Mouse (Mus musculus): ENCODE data around the gene Ap3m1. TPM values are rescaled to one million over a fixed set of nuclear protein-coding genes. Genes with fewer than 3 reads are reported as not detected.

Ap3m1 gene
- polyA plus RNA-seq, 1 experiment: 57.1 TPM

DNA sequence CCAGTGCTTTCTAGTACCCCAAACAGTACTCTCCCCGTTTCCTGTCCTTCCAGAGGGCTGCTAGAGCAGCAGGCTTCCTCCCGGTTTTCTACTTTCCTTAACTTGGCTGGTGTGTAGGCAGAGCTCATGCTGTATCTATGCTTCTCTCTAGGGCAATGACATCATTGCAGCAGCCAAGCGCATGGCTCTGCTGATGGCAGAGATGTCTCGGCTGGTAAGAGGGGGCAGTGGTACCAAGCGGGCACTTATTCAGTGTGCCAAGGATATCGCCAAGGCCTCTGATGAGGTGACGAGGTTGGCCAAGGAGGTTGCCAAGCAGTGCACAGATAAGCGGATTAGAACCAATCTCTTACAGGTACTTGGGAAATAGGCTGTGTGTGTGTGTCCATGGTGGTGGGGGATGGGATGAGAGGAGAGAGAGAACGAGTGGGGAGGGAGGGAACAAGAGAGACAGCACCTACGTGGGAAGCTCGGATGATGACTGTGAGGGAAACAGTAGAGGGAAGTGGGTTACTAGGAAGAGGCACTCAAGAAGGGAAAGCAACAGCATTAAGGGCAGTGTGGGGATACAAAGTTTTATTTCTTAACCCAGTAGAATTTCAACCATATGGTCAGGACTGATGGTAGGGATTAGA, 23.2 kb downstream of the Ap3m1 start:
- peak; percentile 55 to 62 for DNase-seq (ENCODE audit: extremely low spot score in 1 of 2, low spot score in 1 of 2)

DNA sequence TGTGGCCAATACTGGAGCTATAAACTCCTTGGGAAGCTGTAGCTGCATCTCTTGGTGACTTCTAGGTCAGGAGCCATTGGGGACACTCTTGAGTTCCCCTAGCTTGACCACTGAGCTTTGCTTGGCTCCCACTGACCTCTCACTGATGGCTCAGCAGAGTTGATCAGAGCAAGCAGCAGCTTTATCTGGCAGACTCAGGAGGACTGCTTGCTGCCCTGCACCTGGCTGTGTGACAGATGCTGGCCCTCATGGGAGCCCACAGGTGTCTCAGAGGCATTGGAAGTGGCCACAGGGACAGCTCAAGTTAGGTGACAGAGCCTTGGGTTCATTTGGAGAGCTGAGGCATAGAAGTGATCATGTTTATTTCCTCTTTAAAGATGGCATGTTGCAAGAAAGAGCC, 24.8 kb downstream of the Ap3m1 start:
- no peak for DNase-seq (ENCODE audit: extremely low spot score in 1 of 2, low spot score in 1 of 2)

DNA sequence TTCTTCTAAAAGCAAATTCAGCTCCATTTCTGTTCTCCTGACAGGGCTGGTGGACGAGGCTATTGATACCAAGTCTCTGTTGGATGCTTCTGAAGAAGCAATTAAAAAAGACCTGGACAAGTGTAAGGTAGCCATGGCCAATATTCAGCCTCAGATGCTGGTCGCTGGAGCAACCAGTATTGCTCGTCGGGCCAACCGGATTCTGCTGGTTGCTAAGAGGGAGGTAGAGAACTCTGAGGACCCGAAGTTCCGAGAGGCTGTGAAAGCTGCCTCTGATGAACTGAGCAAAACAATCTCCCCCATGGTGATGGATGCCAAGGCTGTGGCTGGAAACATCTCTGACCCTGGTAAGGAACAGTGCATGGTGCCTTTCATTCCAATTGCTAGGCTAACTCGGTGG, 31.9 kb downstream of the Ap3m1 start:
- peak; percentile 35 to 55 for DNase-seq (ENCODE audit: extremely low spot score in 1 of 2, low spot score in 1 of 2)

DNA sequence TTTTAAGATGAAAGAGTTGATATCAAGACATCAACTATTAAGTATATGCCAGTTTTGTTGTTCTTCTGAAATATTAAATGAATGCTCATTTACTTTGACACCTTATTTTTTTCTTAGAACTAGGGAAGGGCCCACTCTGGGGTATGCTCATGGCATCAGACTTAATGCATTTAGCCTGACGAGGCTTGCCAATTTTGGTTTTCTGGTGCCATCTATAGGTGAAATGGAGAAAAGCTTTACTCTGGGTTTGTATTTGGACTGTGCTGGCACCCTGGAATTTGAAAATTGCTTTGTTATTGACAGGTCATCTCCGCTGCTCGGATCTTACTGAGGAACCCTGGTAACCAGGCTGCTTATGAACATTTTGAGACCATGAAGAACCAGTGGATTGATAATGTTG, 33.3 kb downstream of the Ap3m1 start:
- DNase-seq (ENCODE audit: extremely low spot score in 1 of 2, low spot score in 1 of 2): peak in 1 of 2 experiments; percentile 82

DNA sequence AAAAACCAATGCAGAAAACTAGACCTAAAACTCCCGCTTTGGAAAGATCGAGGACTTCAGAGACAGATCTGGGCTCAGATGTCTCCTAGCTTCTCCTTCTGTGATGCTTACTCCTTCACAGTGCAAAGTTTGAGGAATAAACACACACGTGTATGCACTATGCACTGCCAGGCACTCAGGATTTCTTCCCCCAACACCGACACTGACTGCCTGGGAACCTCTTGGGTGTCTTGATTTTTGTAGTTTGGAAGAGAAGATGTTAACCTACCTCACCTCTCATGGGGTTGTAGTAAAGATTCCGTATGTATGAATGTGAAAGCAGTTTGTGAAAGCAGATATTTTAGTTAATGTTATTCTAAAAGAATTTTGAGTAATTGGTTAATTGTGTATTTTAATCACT, 34.4 kb downstream of the Ap3m1 start:
- no peak for DNase-seq (ENCODE audit: extremely low spot score in 1 of 2, low spot score in 1 of 2)

DNA sequence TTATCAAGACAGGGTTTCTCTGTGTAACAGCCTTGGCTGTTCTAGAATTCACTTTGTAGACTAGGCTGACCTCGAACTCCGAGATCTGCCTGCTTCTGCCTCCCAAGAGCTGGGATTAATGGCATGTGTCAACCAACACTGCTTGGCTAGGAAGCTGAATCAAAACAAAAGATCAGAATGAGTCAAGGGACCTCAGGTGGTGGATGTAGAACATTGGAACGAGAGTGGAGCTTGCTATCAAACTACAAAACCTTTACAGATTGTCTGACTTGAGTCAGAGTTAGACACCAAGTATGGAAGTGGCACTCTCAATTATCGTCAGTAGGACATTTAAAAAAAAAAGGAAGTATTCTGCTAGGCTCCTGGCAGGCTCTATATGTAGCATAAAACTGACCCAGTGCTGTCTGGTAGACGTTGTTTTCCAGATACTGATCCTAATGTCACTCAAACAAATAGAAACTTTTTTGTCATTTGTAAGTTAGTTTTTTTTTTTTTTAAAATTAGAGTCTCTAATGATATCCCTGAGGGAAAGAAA, 38.4 kb downstream of the Ap3m1 start:
- DNase-seq (ENCODE audit: extremely low spot score in 1 of 2, low spot score in 1 of 2): no peak

DNA sequence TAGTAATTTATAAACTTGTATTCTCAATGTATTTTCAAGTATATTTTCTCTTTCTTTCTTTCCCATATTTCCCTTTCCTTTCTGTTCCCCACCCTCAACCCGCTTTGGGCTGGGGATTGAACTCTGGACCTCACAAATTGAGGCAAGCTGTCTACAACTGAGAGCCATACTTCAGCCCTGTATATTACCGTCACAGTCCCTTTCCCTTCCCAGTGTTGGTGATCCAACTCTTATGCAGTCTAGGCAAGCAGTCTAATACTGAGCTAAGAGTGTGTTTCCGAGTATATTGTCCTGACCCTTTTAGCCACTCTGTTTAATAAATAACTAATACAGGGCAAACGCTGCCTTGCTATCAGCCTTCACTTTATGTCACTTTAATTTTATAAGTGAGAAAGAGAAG, 52.7 kb downstream of the Ap3m1 start:
- DNase-seq (ENCODE audit: extremely low spot score in 1 of 2, low spot score in 1 of 2): no peak

DNA sequence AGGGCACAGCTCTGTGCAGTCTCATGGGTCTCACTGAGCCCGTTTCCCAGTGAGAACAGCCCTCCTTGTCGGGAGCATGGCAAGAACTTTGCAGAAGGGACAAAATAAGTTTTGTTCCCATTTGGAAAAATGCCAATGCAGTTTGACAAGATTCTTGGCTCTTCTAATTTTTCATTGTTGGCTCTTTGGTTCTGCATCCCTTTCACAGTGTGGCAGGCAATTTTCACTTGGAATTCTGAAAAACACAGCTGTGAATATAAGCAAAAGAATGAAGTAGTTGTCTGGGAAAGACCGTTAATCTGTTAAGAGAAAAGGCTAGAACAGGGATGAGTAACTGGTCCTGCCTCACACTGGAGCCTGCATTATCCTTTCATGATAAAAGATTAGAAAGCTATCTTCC, 54.8 kb downstream of the Ap3m1 start:
- DNase-seq (ENCODE audit: extremely low spot score in 1 of 2, low spot score in 1 of 2): peak in 1 of 2 experiments; percentile 22

DNA sequence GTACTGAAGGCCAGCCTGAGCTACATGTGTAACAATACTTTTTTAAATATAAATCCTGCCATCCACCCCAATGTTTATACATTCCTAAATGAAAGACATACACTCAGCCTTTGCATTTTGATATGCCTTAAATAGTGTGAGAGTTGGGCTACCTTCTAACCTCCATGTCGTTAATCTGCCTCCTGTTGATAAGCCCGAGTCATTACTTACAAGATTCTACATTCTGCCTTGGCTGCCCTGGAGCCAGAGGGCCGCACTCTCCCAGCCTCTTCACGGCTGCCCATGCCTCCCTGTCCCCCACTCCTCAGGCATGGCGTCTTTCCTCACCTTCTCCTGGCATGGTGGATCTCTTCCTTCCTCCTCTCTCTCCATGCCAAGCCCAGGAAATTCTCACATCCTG, 55.9 kb downstream of the Ap3m1 start:
- DNase-seq (ENCODE audit: extremely low spot score in 1 of 2, low spot score in 1 of 2): no peak

DNA sequence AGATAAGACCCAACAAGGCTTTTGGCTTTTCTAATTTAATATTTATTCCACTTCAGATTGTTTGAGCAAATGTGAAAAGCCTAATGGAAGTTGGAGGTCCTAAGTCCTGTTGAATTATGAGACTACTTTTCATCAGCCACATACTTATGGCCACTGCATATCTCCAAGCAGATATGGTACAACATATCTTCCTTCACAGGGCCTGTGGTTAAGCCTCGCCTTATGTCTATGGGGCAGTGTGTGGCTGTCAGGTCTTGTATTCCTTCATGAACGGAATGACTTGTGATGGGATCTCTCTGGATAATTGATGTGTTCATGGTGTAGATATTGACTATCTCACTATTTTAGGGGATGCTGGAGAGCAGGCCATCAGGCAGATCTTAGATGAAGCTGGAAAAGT, 56.8 kb downstream of the Ap3m1 start:
- no peak for DNase-seq (ENCODE audit: extremely low spot score in 1 of 2, low spot score in 1 of 2)

DNA sequence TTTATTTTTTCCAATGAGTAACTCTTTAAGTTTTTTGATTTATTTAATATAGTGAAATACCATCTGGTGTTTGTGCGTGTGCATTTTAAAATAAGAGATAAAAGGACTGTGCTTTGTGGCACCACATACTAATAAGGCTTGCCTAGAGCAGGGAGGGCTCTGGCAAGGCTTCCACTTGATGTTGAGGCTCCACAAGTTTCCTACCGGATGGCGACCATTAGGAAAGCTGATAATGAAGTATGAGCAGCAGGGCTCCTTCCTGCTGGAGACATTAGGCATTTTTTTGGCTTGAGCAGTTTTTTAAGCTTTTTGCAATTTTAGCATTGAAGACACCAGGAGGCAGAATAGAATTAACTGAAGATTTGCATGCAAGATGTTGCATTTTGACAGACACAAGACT, 57.8 kb downstream of the Ap3m1 start:
- no peak for DNase-seq (ENCODE audit: extremely low spot score in 1 of 2, low spot score in 1 of 2)

DNA sequence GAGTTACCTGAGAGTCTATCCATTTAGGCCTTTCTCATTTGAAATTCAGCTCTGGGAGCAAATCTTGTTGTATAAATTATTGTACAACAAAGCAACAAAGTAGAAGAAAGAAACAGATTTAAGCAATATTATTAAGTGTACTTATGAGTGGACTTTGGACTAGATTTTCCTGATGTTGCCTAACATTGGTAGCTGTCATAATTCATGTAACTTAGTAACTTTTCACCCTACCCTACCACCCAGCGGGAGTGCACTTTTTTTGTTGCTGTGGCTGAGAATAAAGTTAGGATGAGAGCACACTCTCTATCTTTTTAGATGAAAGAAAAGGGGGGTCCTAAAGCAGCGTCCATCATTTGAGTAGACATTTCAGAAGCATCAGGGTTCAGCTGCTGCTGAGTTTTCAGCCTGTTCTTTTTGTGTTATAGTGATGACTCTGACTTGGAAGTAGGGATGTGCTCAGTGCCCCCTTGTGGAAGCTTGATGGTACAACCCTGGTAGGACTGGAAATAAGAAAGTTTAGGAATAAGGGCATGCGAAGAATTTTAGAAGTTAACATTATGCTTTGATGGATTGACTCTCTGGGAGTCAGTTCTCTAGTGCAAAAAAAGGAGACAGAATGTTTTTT, 59.1 kb downstream of the Ap3m1 start:
- DNase-seq (ENCODE audit: extremely low spot score in 1 of 2, low spot score in 1 of 2): peak; percentile 10 to 80

DNA sequence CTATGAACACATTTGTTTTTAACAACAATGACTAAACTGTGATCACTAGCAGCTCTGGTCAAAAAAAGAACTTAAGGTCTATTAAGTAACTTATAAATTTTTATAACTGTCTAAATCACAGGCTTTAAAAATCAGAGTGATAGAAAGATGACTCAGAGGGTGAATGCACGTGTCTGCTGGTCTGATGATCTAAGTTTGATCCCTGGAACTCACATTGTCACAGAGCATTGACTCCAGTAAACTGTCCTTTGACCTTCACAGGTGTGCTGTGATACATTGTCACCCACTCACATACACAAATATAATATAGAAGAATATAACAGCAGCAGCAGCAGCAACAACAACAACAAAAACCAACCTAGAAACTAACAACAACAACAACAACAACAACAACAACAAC, 60.8 kb downstream of the Ap3m1 start:
- DNase-seq (ENCODE audit: extremely low spot score in 1 of 2, low spot score in 1 of 2): no peak

DNA sequence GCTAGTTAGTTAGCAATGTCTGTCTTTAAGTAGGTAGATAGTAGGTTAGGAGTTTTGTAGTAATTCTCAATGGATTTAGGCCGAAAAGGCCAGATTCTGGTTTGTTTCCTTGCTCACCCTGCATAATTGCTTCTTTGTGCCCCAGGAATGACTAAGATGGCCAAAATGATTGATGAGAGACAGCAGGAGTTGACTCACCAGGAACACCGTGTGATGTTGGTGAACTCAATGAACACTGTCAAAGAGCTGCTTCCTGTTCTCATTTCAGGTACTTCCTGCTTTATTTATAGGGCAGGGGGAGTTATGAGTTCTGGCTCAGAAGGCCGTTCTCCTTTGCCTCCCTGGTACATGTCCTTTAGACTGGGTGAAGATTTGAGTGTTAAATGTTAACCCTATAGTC, 66.8 kb downstream of the Ap3m1 start:
- no peak for DNase-seq (ENCODE audit: extremely low spot score in 1 of 2, low spot score in 1 of 2)

DNA sequence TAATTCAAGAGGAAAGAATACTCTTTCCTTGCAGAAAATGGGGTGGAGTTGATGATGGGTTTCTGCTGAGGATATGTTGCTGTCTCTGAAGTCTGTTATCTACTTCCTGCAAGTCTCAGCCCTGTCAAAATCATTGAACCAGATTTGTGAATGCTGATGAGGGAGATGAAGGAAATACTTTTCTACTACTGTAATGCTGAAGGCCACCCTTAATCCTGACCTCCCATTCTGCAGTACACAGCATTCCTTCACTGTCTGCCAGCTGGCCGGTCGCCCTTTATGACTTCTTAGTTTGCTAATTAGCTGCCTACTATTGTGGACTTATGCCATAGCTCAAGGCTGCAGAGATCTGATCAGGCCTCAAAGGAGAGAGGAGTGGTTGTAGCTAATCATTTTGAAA, 68.5 kb downstream of the Ap3m1 start:
- DNase-seq (ENCODE audit: extremely low spot score in 1 of 2, low spot score in 1 of 2): peak in 1 of 2 experiments; percentile 40

Other genes with a start within 250 kb of the Ap3m1 start
- 1.9 and 2.3 TPM in 2 replicates for gene Plau, start 215.8 kb downstream of the Ap3m1 start, polyA plus RNA-seq (2012; rRNA removed)
- gene Vcl, start 123.1 kb downstream of the Ap3m1 start, polyA plus RNA-seq (2012; rRNA removed): 24.8 and 25.3 TPM in 2 replicates
- 80.6 and 84.0 TPM in 2 replicates for gene Adk, start 66 bp upstream of the Ap3m1 start, polyA plus RNA-seq (2012; rRNA removed)

All from frontal cortex, adult 2 months (tissue).